Mouse (Mus musculus) midbrain, postnatal 0 days (tissue): ENCODE measurements around the gene Plau. TPM values are rescaled to one million over a fixed set of nuclear protein-coding genes. Genes with fewer than 3 reads are reported as not detected.
A peak's percentile ranks its signal among the peaks of the same experiment; 100 is the strongest.

Source experiments
- ATAC-seq: fragments of 200-750 bp; cut with Nextera tagmentation; 2 replicates; pipeline ENCODE4 v1.8.0; 2017; ENCODE audit warnings: moderate number of reproducible peaks, mild to moderate bottlenecking, moderate TSS enrichment, moderate library complexity; ENCODE audit not compliant: low FRiP score
- DNase-seq: peaks from one replicate; pipeline ENCODE4 v3.0.0-alpha.2; 2015; ENCODE audit warnings: low spot score
- H3K27ac ChIP-seq: fragments of 300-500 bp; sonication (generic); 2 replicates; pipeline ENCODE4 v1.5.1; 2014; ENCODE audit warnings: low read depth, mild to moderate bottlenecking, low read length, mixed read lengths
- H3K27me3 ChIP-seq: fragments of 300-500 bp; sonication (generic); 2 replicates; pipeline ENCODE4 v1.6.1; 2014; ENCODE audit warnings: low read length, control low read depth, mixed read lengths; ENCODE audit not compliant: insufficient read depth
- H3K36me3 ChIP-seq: fragments of 300-500 bp; sonication (generic); 2 replicates; pipeline ENCODE4 v1.6.1; 2014; ENCODE audit warnings: low read length, control low read depth, mixed read lengths; ENCODE audit not compliant: insufficient read depth
- H3K4me1 ChIP-seq: fragments of 300-500 bp; sonication (generic); 2 replicates; pipeline ENCODE4 v1.6.1; 2014; ENCODE audit warnings: mild to moderate bottlenecking, control low read depth, antibody characterized with exemption, low read length, mixed read lengths; ENCODE audit not compliant: insufficient read depth
- H3K4me2 ChIP-seq: fragments of 300-500 bp; sonication (generic); 2 replicates; pipeline ENCODE4 v1.6.1; 2014; ENCODE audit warnings: low read depth, mild to moderate bottlenecking, low read length, mixed read lengths; ENCODE audit not compliant: poor library complexity, severe bottlenecking
- H3K4me3 ChIP-seq: fragments of 300-500 bp; sonication (generic); 2 replicates; pipeline ENCODE4 v1.5.1; 2014; ENCODE audit warnings: low read depth, mild to moderate bottlenecking, low read length, moderate library complexity
- H3K9ac ChIP-seq: fragments of 300-500 bp; sonication (generic); replicated peaks from 2 replicates; pipeline ENCODE4 v1.6.1; 2014; ENCODE audit warnings: mild to moderate bottlenecking, low read length, moderate library complexity, mixed read lengths; ENCODE audit not compliant: poor library complexity, severe bottlenecking
- H3K9me3 ChIP-seq: fragments of 300-500 bp; sonication (generic); 2 replicates; pipeline ENCODE4 v1.6.1; 2016; ENCODE audit warnings: low read length, control low read depth
- CTCF ChIP-seq: IDR thresholded peaks from 2 replicates; pipeline ENCODE4 v1.5.1; 2016; ENCODE audit warnings: antibody characterized with exemption, mild to moderate bottlenecking
- WGBS: fragments of 180-500 bp; shearing (Covaris S2); extraction: QIAGEN DNeasy Blood & Tissue Kit; methylation state at CpG from one replicate; pipeline ENCODE4 v1.1.7; 2014; 5-methylcytosine and 5-hydroxymethylcytosine counted together
- polyA plus RNA-seq: library from polyadenylated mRNA; unstranded; fragments of >200 nt; fragmentation: Nextera tagmentation; extraction: Ambion mirVana; gene quantifications from 2 replicates; pipeline ENCODE4 v1.2.1, GENCODE M21; 2015
- total RNA-seq: library from RNA; depleted of rRNA; stranded (reverse); fragments of >200 nt; gene quantifications from 2 replicates; pipeline ENCODE4 v1.2.3, GENCODE M21; 2014; rRNA removed

Plau gene
- 0.93 and 2.1 TPM in 2 replicates for total RNA-seq
- polyA plus RNA-seq: 0.27 and 0.44 TPM in 2 replicates

- Histone ChIP-seq H3K27ac (no peak within 1 kb of the TSS), H3K4me2 (peak within 1 kb of the TSS; percentile 95), H3K4me3 (peak within 1 kb of the TSS; percentile 45), H3K4me1 (0 out of 2 replicates have a peak, but pooled peaks cover 3% of the 10 kb centered on the region), H3K36me3 (no peaks in the 10 kb centered on the region), H3K9ac (0 out of 2 replicates have a peak within 1 kb of the TSS, but pooled peaks have one; percentile 24), H3K27me3 (0 out of 2 replicates have a peak, but pooled peaks cover 5% of the 10 kb centered on the region), H3K9me3 (no peaks in the 10 kb centered on the region)
- ATAC-seq (peak; percentile 66), DNase-seq (peak; percentile 56)
- WGBS: under 1% methylated on average over 27 of the region's 33 CpGs
- TF ChIP-seq CTCF: no peak
Observed at GRCm38 (mm10) chr14:20836171-20836904, at the start of gene Plau. Plau (plus strand) TSS chr14:20836660.

DNA sequence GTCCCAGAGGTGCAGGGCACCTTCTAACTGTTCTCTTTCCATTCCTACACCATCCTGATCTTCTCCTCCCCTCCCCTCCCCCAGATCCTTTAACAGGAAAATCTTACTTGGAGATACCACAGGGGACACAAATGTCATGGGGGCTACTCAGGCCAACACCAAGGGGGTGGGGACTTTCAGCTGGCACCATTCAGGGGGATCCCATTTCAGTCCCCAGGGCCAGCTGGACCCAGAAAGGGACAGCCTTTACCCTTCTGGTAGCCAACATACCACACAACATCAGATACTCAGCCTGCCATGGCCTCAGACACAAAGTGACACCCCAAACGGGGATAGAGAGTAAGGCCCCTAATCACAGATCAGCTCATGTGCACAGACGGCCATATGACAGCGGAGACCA lies 48.3 kb upstream of the Plau start:
- Histone ChIP-seq H3K9ac (no peak overlapping the region), H3K27me3 (no peaks in the 10 kb centered on the region), H3K36me3 (peaks cover 43% of the 10 kb centered on the region), H3K4me3 (no peak overlapping the region), H3K4me2 (no peak overlapping the region), H3K27ac (no peak overlapping the region), H3K9me3 (no peaks in the 10 kb centered on the region), H3K4me1 (0 out of 2 replicates have a peak, but pooled peaks cover 6% of the 10 kb centered on the region)
- WGBS: 83% methylated on average over 3 of the region's 3 CpGs
- no peak for TF ChIP-seq CTCF
- DNase-seq (no peak), ATAC-seq (no peak)

DNA sequence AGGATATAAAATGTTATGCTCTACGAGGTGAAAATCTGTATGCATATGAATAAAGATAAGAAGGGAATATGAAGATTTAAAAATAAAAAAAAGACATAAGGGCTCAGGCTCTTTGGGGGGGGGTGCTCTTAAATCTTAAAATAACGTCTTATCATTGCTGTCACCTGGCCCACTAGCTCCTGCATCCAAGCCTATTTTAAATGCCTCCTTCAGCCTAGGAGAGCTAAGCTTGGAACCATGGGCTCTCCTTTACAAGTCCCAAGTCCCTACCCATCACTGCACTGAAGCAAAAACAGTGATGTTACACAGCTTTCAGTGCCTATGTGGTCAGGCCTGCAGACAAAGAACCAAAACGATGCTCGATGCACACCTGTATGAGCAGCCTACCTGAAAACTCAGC lies 46.9 kb upstream of the Plau start:
- 92% methylated on average over 4 of the region's 4 CpGs for WGBS
- no peaks in the 10 kb centered on the region for H3K27me3 ChIP-seq
- no peak for ATAC-seq
- no peak for DNase-seq
- H3K4me1 ChIP-seq: 0 out of 2 replicates have a peak, but pooled peaks cover 6% of the 10 kb centered on the region
- peaks cover 31% of the 10 kb centered on the region for H3K36me3 ChIP-seq
- TF ChIP-seq CTCF: no peak
- H3K4me2 ChIP-seq: no peak overlapping the region
- no peak overlapping the region for H3K9ac ChIP-seq
- H3K4me3 ChIP-seq: no peak overlapping the region
- H3K9me3 ChIP-seq: no peaks in the 10 kb centered on the region
- H3K27ac ChIP-seq: no peak overlapping the region

- Histone ChIP-seq H3K27me3 (no peaks in the 10 kb centered on the region), H3K36me3 (peaks cover 26% of the 10 kb centered on the region), H3K4me3 (no peak overlapping the region), H3K4me2 (no peak overlapping the region), H3K9ac (no peak overlapping the region), H3K9me3 (no peaks in the 10 kb centered on the region), H3K4me1 (0 out of 2 replicates have a peak, but pooled peaks cover 6% of the 10 kb centered on the region), H3K27ac (no peak overlapping the region)
- no peak for TF ChIP-seq CTCF
- ATAC-seq (no peak), DNase-seq (no peak)
- WGBS: 94% methylated on average over 5 of the region's 5 CpGs
Observed at GRCm38 (mm10) chr14:20790445-20790844, 46.0 kb upstream of the Plau start.

GRCm38 (mm10) chr14:20790996-20791395 lies 45.5 kb upstream of the Plau start:
- no peak overlapping the region for H3K4me2 ChIP-seq
- H3K4me3 ChIP-seq: no peak overlapping the region
- ATAC-seq: no peak
- H3K36me3 ChIP-seq: peaks cover 26% of the 10 kb centered on the region
- WGBS: 87% methylated on average over 6 of the region's 6 CpGs
- DNase-seq: no peak
- H3K27me3 ChIP-seq: no peaks in the 10 kb centered on the region
- no peak overlapping the region for H3K9ac ChIP-seq
- H3K9me3 ChIP-seq: no peaks in the 10 kb centered on the region
- peaks cover 6% of the 10 kb centered on the region; the same call in 1 of the 2 replicates for H3K4me1 ChIP-seq
- H3K27ac ChIP-seq: no peak overlapping the region
- no peak for TF ChIP-seq CTCF

DNA sequence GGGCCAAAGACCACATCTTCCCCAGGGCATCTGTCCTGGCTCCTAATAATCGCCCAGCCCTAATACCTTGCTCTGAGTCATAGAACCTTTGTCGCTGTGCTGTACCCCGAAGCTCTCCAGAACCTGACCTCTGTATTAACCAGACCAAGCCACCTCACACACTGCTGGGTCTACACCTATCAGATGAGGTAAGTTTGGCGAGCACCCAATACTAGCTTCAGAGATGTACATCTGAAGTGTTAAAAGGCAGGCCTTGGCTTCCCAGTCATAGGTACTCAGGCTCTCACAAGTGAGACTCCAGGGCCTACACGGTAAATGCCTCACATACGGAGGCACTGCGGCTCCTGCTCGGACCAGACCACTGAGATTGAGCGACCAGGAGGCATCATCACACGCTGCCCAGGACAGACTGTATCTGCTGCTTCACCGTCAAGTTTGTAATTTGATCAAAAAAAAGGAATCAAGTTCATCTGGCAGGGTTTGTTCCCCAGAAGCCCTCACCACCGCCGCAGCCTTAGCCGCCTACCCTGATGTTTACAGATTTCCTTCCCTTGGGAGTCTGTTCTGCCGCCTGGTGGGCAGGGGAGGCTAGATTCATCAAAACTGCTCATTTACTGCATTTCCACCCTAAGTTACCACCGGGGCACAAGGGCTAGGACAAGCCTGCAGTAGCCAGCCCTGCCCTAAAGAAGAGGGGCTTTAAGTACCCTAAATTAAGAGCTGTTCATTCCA lies 44.8 kb upstream of the Plau start:
- no peak for DNase-seq
- Histone ChIP-seq H3K36me3 (peaks cover 21% of the 10 kb centered on the region), H3K4me2 (peak overlapping the region; percentile 82), H3K9me3 (no peaks in the 10 kb centered on the region), H3K4me1 (peaks cover 6% of the 10 kb centered on the region; the same call in 1 of the 2 replicates), H3K9ac (0 out of 2 replicates have a peak overlapping the region, but pooled peaks have one; percentile 97), H3K27ac (no peak overlapping the region), H3K4me3 (peak overlapping the region; percentile 85; the same call in 1 of the 2 replicates), H3K27me3 (no peaks in the 10 kb centered on the region)
- ATAC-seq: no peak
- WGBS: 78% methylated on average over 16 of the region's 16 CpGs
- peak; percentile 59 for TF ChIP-seq CTCF
